Mouse (Mus musculus) CD4-positive, CD25-positive, alpha-beta regulatory T cell, adult 9 weeks (primary cell): ENCODE data around the gene Usp17la. TPM values are rescaled to one million over a fixed set of nuclear protein-coding genes. Genes with fewer than 3 reads are reported as not detected.

Experiments used
- polyA plus RNA-seq: library from polyadenylated mRNA; unstranded; fragments of 100-300 nt; shearing (Covaris generic); gene quantifications from one replicate; pipeline ENCODE4 v1.2.1, GENCODE M21; 2017

Usp17la gene
- not detected for polyA plus RNA-seq

GRCm38 (mm10) chr7:104856709-104857108 lies at the start of gene Usp17la:
Gene Usp17la, plus strand, starts transcription at chr7:104857009.

GRCm38 (mm10) chr7:104842503-104842902 lies 14.3 kb upstream of the Usp17la start, which contains the start of gene Usp17lb:
Gene Usp17lb, minus strand, starts transcription at chr7:104842603.

GRCm38 (mm10) chr7:104877731-104878130 lies 20.9 kb downstream of the Usp17la start, which contains the start of gene Olfr665:
Gene Olfr665, plus strand, starts transcription at chr7:104878031.

GRCm38 (mm10) chr7:104895852-104896251 lies 39.0 kb downstream of the Usp17la start, which contains the start of gene Olfr666:
Gene Olfr666, minus strand, starts transcription at chr7:104895952.

Other genes with a start within 250 kb of the Usp17la start
- gene Olfr656, start 243.1 kb upstream of the Usp17la start, polyA plus RNA-seq = not detected
- not detected for gene Olfr657, start 232.2 kb upstream of the Usp17la start, polyA plus RNA-seq
- gene Olfr658, start 209.7 kb upstream of the Usp17la start, polyA plus RNA-seq = not detected
- gene Olfr659, start 190.3 kb upstream of the Usp17la start, polyA plus RNA-seq = not detected
- not detected for gene Olfr661, start 170.5 kb upstream of the Usp17la start, polyA plus RNA-seq
- not detected for gene Usp17le, start 79.5 kb upstream of the Usp17la start, polyA plus RNA-seq
- not detected for gene Usp17lb, start 14.4 kb upstream of the Usp17la start, polyA plus RNA-seq
- gene Olfr665, start 21.0 kb downstream of the Usp17la start, polyA plus RNA-seq = not detected
- gene Olfr666, start 38.9 kb downstream of the Usp17la start, polyA plus RNA-seq = not detected
- gene Olfr667, start 64.5 kb downstream of the Usp17la start, polyA plus RNA-seq = not detected
- gene Olfr668, start 71.0 kb downstream of the Usp17la start, polyA plus RNA-seq = not detected
- not detected for gene Olfr669, start 77.2 kb downstream of the Usp17la start, polyA plus RNA-seq
- gene Olfr670, start 105.6 kb downstream of the Usp17la start, polyA plus RNA-seq = not detected
- not detected for gene Olfr671, start 122.1 kb downstream of the Usp17la start, polyA plus RNA-seq
- gene Olfr672, start 145.0 kb downstream of the Usp17la start, polyA plus RNA-seq = not detected
- not detected for gene Olfr675, start 171.5 kb downstream of the Usp17la start, polyA plus RNA-seq
- gene Olfr676, start 175.7 kb downstream of the Usp17la start, polyA plus RNA-seq = not detected
- not detected for gene Olfr677, start 194.4 kb downstream of the Usp17la start, polyA plus RNA-seq
- gene Olfr678, start 207.5 kb downstream of the Usp17la start, polyA plus RNA-seq = not detected
- gene Olfr679, start 224.2 kb downstream of the Usp17la start, polyA plus RNA-seq = not detected
- gene Olfr680-ps1, start 235.8 kb downstream of the Usp17la start, polyA plus RNA-seq = not detected